In the genomic region with DNA sequence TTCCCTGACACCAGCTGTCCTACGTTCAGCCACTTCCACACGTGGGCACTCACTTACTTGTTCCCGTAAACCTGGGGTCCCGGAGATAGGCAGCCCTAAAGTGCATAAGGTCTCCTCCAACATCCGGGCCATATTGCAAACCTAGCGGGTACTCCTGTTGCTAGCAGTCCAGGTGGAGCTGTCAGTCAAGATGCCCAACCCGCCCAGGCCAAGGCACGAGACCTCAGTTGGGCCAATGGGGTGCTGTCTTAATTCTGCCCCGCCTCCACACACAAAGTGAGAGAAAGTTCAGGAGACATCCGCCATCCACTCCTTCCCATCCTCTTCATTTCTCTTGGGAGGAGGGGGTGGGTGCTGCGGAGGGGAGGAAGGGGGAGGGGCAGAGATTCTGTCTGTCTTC, we compare ENCODE assay signal across 17 mouse cellular contexts. TPM values are rescaled to one million over a fixed set of nuclear protein-coding genes. Genes with fewer than 3 reads are reported as not detected.
"Had no signal": no experiment of that assay in that cellular context is flagged by ENCODE, and none has a peak within 500 bp of the region (broad histone marks: within the 10 kb centered on the region; RNA-seq: fewer than 3 reads in every experiment).

No protein-coding gene starts in this region.

- H3K9me3 ChIP-seq: limb, embryonic 13.5 days; liver, embryonic 15.5 days; midbrain, embryonic 10.5 days; neural tube, embryonic 12.5 days had no signal

- DNase-seq: kidney, postnatal 10 days; kidney, postnatal 4 days; left cerebral cortex, postnatal 4 days; lung, embryonic 14.5 days; lung, postnatal 10 days; lung, postnatal 4 days; midbrain, embryonic 14.5 days; right cerebral cortex, postnatal 4 days; spleen, adult 18-20 months; thymus, postnatal 36 days had no signal

- H3K9ac ChIP-seq: limb, embryonic 13.5 days; liver, embryonic 15.5 days; lung, embryonic 14.5 days; neural tube, embryonic 12.5 days had no signal

- H3K4me2 ChIP-seq: limb, embryonic 13.5 days; liver, embryonic 15.5 days; lung, embryonic 14.5 days; neural tube, embryonic 12.5 days had no signal

- H3K4me3 ChIP-seq: layer of hippocampus, adult 2 months; limb, embryonic 13.5 days; liver, embryonic 15.5 days; midbrain, embryonic 10.5 days; neural tube, embryonic 12.5 days had no signal

- H3K27ac ChIP-seq: limb, embryonic 13.5 days; liver, embryonic 15.5 days; midbrain, embryonic 10.5 days; neural tube, embryonic 12.5 days had no signal

- H3K36me3 ChIP-seq: limb, embryonic 13.5 days; liver, embryonic 15.5 days; midbrain, embryonic 10.5 days; neural tube, embryonic 12.5 days had no signal

- H3K27me3 ChIP-seq: limb, embryonic 13.5 days had no signal

RNA-seq across cellular contexts. Expression of a gene that starts 21.0 kb away (rescaled TPM):
- total RNA-seq: neutrophil, adult 5-6 weeks had no signal

RNA-seq across cellular contexts. Expression of a gene that starts 41.4 kb away (rescaled TPM):
- total RNA-seq: liver, adult 2 months; neutrophil, adult 5-6 weeks had no signal
- polyA plus RNA-seq: liver, adult 2 months had no signal
